Mouse (Mus musculus) urinary bladder, postnatal 0 days (tissue): ENCODE data around the gene Flvcr1. TPM values are rescaled to one million over a fixed set of nuclear protein-coding genes. Genes with fewer than 3 reads are reported as not detected.

Source experiments
- polyA plus RNA-seq: library from polyadenylated mRNA; unstranded; fragments of >200 nt; fragmentation: Nextera tagmentation; extraction: Ambion mirVana; gene quantifications from 2 replicates; pipeline ENCODE4 v1.2.1, GENCODE M21; 2015

The Flvcr1 gene
- polyA plus RNA-seq: 3.0 and 3.2 TPM in 2 replicates

GRCm38 (mm10) chr1:191026021-191026713 lies at the start of gene Flvcr1:
TSS of gene Flvcr1 (minus strand) at chr1:191026158.

DNA sequence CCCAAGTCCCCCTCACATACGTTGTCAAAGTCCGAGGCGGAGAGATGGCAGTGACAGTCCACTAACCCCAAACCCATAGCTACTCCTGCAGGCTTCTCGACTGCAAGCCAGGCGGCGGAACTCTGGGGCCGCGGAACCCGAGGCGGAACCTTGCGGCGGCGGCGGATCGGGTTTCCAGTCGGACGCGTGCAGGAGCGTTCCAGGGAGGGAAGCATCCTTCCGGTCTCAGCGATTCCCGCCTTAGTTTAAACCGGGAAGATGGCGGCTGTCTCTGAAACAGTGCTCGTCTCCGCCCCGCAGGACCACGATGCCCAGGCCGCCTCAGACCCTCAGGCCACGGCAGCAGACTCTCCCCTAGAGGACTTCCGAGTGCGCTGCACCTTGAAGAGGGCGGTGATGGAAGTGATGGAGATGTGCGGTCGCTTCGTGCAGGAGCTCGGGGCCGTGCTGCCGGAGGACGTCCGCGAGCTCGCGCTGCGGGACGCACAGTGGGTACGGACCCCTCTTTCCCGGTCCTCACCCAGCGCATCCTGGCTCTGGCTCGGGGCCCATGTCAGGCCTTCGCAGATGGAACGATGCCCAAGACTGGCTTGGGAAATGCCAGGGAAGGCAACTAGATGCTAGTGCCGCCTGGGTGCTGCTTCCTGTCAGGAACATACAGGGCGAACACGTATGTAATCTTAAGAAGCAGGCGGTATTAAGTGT lies 37.0 kb upstream of the Flvcr1 start, which contains the start of the genes Tatdn3 and Nsl1:
Tatdn3 (minus strand) TSS at position 152 of the 705 bp plus-strand sequence.
Nsl1 (plus strand) TSS at position 232 of the 705 bp plus-strand sequence.

DNA sequence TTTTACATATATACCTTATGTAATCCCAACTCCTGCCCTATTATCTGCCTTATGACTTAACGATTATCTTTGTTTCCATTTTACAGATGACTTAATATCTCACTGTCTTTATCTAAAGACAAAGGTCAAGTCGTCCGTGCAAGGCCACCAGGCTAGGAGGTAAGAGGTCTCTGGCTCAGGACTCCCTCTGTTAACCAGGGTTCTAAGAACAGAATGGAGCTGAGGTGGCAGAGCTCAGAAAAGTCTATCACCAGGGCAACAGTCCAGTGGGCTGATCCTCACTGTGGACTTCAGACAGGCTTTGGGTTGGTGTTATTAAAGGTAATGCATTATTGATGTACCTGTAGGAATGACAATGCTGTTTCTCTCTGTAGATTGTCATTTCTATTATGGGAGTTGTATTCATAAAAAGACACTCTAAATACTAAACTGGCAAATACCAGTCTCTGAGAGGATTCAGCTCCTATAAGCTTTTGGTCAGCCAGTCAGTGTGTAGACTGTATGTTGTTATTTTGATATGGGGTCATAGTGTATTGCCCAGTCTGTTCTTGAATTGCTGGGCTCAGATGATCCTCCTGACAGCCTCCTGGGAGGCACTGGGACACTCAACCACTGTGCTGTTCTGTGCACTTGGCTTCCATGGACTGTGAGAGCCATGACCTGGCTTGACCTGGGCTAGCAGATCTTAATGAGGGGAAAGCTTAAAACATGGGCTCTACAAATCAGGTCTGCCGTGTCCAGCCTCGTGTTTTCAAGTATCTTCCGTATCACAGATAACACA lies 10.8 kb upstream of the Flvcr1 start, which contains the start of gene Spata45:
Spata45 (plus strand) TSS at position 86 of the 781 bp plus-strand sequence.

DNA sequence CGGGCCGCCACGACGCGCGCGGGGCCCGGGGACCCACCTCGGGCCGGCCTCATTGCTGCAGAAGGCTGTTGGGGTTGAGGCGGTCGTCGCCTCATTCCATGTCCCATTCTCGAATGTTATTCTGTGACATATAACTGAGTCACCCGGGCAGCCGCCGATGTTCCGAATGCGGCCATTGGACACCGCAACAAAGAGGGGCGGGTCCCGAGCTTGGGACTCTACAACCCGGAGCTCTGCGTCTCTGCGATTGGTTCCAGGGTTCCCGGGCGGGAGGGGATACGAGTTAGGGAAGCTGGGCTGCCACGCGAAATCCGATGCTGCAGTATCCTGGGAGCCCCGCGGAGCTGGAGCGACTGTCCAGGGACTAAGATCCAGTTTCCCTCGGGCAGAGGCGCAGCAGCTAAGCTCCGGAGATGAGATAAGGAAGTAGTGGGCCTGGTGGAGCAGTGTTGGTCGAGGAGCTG lies 46.8 kb downstream of the Flvcr1 start, which contains the start of gene Vash2:
Vash2 (minus strand) TSS at position 197 of the 464 bp plus-strand sequence.

Other genes starting within 250 kb of the Flvcr1 start
- gene Rps6kc1, start 114.4 kb downstream of the Flvcr1 start, polyA plus RNA-seq: 10.3 and 10.8 TPM in 2 replicates
- gene Angel2, start 101.0 kb downstream of the Flvcr1 start, polyA plus RNA-seq: 21.3 and 23.2 TPM in 2 replicates
- 3.5 and 4.7 TPM in 2 replicates for gene Vash2, start 46.9 kb downstream of the Flvcr1 start, polyA plus RNA-seq
- gene Spata45, start 10.5 kb upstream of the Flvcr1 start, polyA plus RNA-seq: not detected in 2 replicates
- gene Tatdn3, start 36.8 kb upstream of the Flvcr1 start, polyA plus RNA-seq: 11.9 and 14.4 TPM in 2 replicates
- 4.4 and 5.3 TPM in 2 replicates for gene Nsl1, start 36.9 kb upstream of the Flvcr1 start, polyA plus RNA-seq
- gene Batf3, start 71.7 kb upstream of the Flvcr1 start, polyA plus RNA-seq: 2.2 TPM in 2 replicates
- not detected in 2 replicates for gene Fam71a, start 138.7 kb upstream of the Flvcr1 start, polyA plus RNA-seq
- gene Atf3, start 191.9 kb upstream of the Flvcr1 start, polyA plus RNA-seq: 7.1 and 8.4 TPM in 2 replicates